Mouse (Mus musculus): ENCODE measurements around the gene Cacna1d. TPM values are rescaled to one million over a fixed set of nuclear protein-coding genes. Genes with fewer than 3 reads are reported as not detected.
A peak's percentile ranks its signal among the peaks of the same experiment; 100 is the strongest.

Cacna1d gene
- polyA plus RNA-seq, 1 experiment, result 11.8 TPM

GRCm38 (mm10) chr14:30247606-30248005 lies 243.6 kb downstream of the Cacna1d start:
- peaks cover 35% of the 10 kb centered on the region for H3K4me1 ChIP-seq (ENCODE audit: control insufficient read depth, insufficient read depth, low read length)
- no peak overlapping the region for H3K27ac ChIP-seq (ENCODE audit: insufficient read depth, low read depth, low read length)
- no peak overlapping the region for H3K4me3 ChIP-seq (ENCODE audit: insufficient read depth, low read length)
- TF ChIP-seq POLR2A (IDR thresholded peaks at IDR 0.05; ENCODE audit: borderline replicate concordance, low read depth, low read length) (no peak), CTCF (IDR thresholded peaks at IDR 0.05; ENCODE audit: low read depth, low read length) (no peak)

GRCm38 (mm10) chr14:30244776-30245175 lies 246.5 kb downstream of the Cacna1d start:
- no peak overlapping the region for H3K4me3 ChIP-seq (ENCODE audit: insufficient read depth, low read length)
- H3K27ac ChIP-seq (ENCODE audit: insufficient read depth, low read depth, low read length), result no peak overlapping the region
- TF ChIP-seq CTCF (IDR thresholded peaks at IDR 0.05; ENCODE audit: low read depth, low read length) (no peak), POLR2A (IDR thresholded peaks at IDR 0.05; ENCODE audit: borderline replicate concordance, low read depth, low read length) (no peak)
- H3K4me1 ChIP-seq (ENCODE audit: control insufficient read depth, insufficient read depth, low read length), result peaks cover 20% of the 10 kb centered on the region

- Histone ChIP-seq H3K4me3 (ENCODE audit: insufficient read depth, low read length) (no peak overlapping the region), H3K4me1 (ENCODE audit: control insufficient read depth, insufficient read depth, low read length) (peaks cover 10% of the 10 kb centered on the region), H3K27ac (ENCODE audit: insufficient read depth, low read depth, low read length) (no peak overlapping the region)
- TF ChIP-seq CTCF (IDR thresholded peaks at IDR 0.05; ENCODE audit: low read depth, low read length), result no peak
- TF ChIP-seq POLR2A (IDR thresholded peaks at IDR 0.05; ENCODE audit: borderline replicate concordance, low read depth, low read length), result no peak
These were observed 248.4 kb downstream of the Cacna1d start for GRCm38 (mm10) chr14:30242818-30243205.

GRCm38 (mm10) chr14:30242166-30242817 lies 249.0 kb downstream of the Cacna1d start:
- TF ChIP-seq CTCF (IDR thresholded peaks at IDR 0.05; ENCODE audit: low read depth, low read length), result no peak
- no peak for TF ChIP-seq POLR2A (IDR thresholded peaks at IDR 0.05; ENCODE audit: borderline replicate concordance, low read depth, low read length)
- peaks cover 5% of the 10 kb centered on the region for H3K4me1 ChIP-seq (ENCODE audit: control insufficient read depth, insufficient read depth, low read length)
- H3K4me3 ChIP-seq (ENCODE audit: insufficient read depth, low read length), result no peak overlapping the region
- H3K27ac ChIP-seq (ENCODE audit: insufficient read depth, low read depth, low read length), result no peak overlapping the region

GRCm38 (mm10) chr14:30240916-30241515 lies 250.2 kb downstream of the Cacna1d start:
- no peak overlapping the region for H3K27ac ChIP-seq (ENCODE audit: insufficient read depth, low read depth, low read length)
- H3K4me3 ChIP-seq (ENCODE audit: insufficient read depth, low read length), result no peak overlapping the region
- no peaks in the 10 kb centered on the region for H3K4me1 ChIP-seq (ENCODE audit: control insufficient read depth, insufficient read depth, low read length)
- no peak for TF ChIP-seq CTCF (IDR thresholded peaks at IDR 0.05; ENCODE audit: low read depth, low read length)
- no peak for TF ChIP-seq POLR2A (IDR thresholded peaks at IDR 0.05; ENCODE audit: borderline replicate concordance, low read depth, low read length)

- no peaks in the 10 kb centered on the region for H3K4me1 ChIP-seq (ENCODE audit: control insufficient read depth, insufficient read depth, low read length)
- H3K27ac ChIP-seq (ENCODE audit: insufficient read depth, low read depth, low read length), result no peak overlapping the region
- TF ChIP-seq POLR2A (IDR thresholded peaks at IDR 0.05; ENCODE audit: borderline replicate concordance, low read depth, low read length) (no peak), CTCF (IDR thresholded peaks at IDR 0.05; ENCODE audit: low read depth, low read length) (no peak)
- H3K4me3 ChIP-seq (ENCODE audit: insufficient read depth, low read length), result no peak overlapping the region
These were observed 252.4 kb downstream of the Cacna1d start for GRCm38 (mm10) chr14:30238807-30239206.

GRCm38 (mm10) chr14:30225161-30225560 lies 266.1 kb downstream of the Cacna1d start:
- no peak for TF ChIP-seq CTCF (IDR thresholded peaks at IDR 0.05; ENCODE audit: low read depth, low read length)
- Histone ChIP-seq H3K4me3 (ENCODE audit: insufficient read depth, low read length) (no peak overlapping the region), H3K27ac (ENCODE audit: insufficient read depth, low read depth, low read length) (no peak overlapping the region), H3K4me1 (ENCODE audit: control insufficient read depth, insufficient read depth, low read length) (no peaks in the 10 kb centered on the region)

- no peak overlapping the region for H3K27ac ChIP-seq (ENCODE audit: insufficient read depth, low read depth, low read length)
- H3K4me1 ChIP-seq (ENCODE audit: control insufficient read depth, insufficient read depth, low read length), result peaks cover 15% of the 10 kb centered on the region
- no peak overlapping the region for H3K4me3 ChIP-seq (ENCODE audit: insufficient read depth, low read length)
- TF ChIP-seq CTCF (IDR thresholded peaks at IDR 0.05; ENCODE audit: low read depth, low read length) (no peak), POLR2A (IDR thresholded peaks at IDR 0.05; ENCODE audit: borderline replicate concordance, low read depth, low read length) (no peak)
These were observed 269.2 kb downstream of the Cacna1d start for GRCm38 (mm10) chr14:30222101-30222500.

GRCm38 (mm10) chr14:30219851-30220250 lies 271.4 kb downstream of the Cacna1d start:
- Histone ChIP-seq H3K27ac (ENCODE audit: insufficient read depth, low read depth, low read length) (no peak overlapping the region), H3K4me1 (ENCODE audit: control insufficient read depth, insufficient read depth, low read length) (peaks cover 24% of the 10 kb centered on the region), H3K4me3 (ENCODE audit: insufficient read depth, low read length) (no peak overlapping the region)
- no peak for TF ChIP-seq CTCF (IDR thresholded peaks at IDR 0.05; ENCODE audit: low read depth, low read length)
- TF ChIP-seq POLR2A (IDR thresholded peaks at IDR 0.05; ENCODE audit: borderline replicate concordance, low read depth, low read length), result no peak

- TF ChIP-seq POLR2A (IDR thresholded peaks at IDR 0.05; ENCODE audit: borderline replicate concordance, low read depth, low read length) (no peak), CTCF (IDR thresholded peaks at IDR 0.05; ENCODE audit: low read depth, low read length) (no peak)
- Histone ChIP-seq H3K4me1 (ENCODE audit: control insufficient read depth, insufficient read depth, low read length) (peaks cover 31% of the 10 kb centered on the region), H3K4me3 (ENCODE audit: insufficient read depth, low read length) (no peak overlapping the region), H3K27ac (ENCODE audit: insufficient read depth, low read depth, low read length) (peak overlapping the region; percentile 53)
These were observed 273.1 kb downstream of the Cacna1d start for GRCm38 (mm10) chr14:30218114-30218513.
